Mouse (Mus musculus) liver, embryonic 12.5 days (tissue): ENCODE results near the gene Akap8. TPM values are rescaled to one million over a fixed set of nuclear protein-coding genes. Genes with fewer than 3 reads are reported as not detected.
A peak's percentile ranks its signal among the peaks of the same experiment; 100 is the strongest.

Experiments
- ATAC-seq: fragments of 200-750 bp; cut with Nextera tagmentation; 2 replicates; pipeline ENCODE4 v1.8.0; 2017; ENCODE audit warnings: moderate number of reproducible peaks, mild to moderate bottlenecking, moderate library complexity
- H3K27ac ChIP-seq: fragments of 300-500 bp; sonication (generic); 2 replicates; pipeline ENCODE4 v1.5.1; 2016; ENCODE audit warnings: mild to moderate bottlenecking
- H3K27me3 ChIP-seq: fragments of 300-500 bp; sonication (generic); replicated peaks from 2 replicates; pipeline ENCODE4 v1.6.1; 2016; ENCODE audit warnings: mild to moderate bottlenecking, moderate library complexity
- H3K36me3 ChIP-seq: fragments of 300-500 bp; sonication (generic); 2 replicates; pipeline ENCODE4 v1.6.1; 2016; ENCODE audit warnings: mild to moderate bottlenecking, moderate library complexity
- H3K4me1 ChIP-seq: fragments of 300-500 bp; sonication (generic); 2 replicates; pipeline ENCODE4 v1.6.1; 2016
- H3K4me2 ChIP-seq: fragments of 300-500 bp; sonication (generic); 2 replicates; pipeline ENCODE4 v1.6.1; 2016; ENCODE audit warnings: mild to moderate bottlenecking, moderate library complexity
- H3K4me3 ChIP-seq: fragments of 300-500 bp; sonication (generic); 2 replicates; pipeline ENCODE4 v1.5.1; 2016; ENCODE audit warnings: mild to moderate bottlenecking, moderate library complexity
- H3K9ac ChIP-seq: fragments of 300-500 bp; sonication (generic); 2 replicates; pipeline ENCODE4 v1.6.1; 2016; ENCODE audit warnings: mild to moderate bottlenecking, moderate library complexity
- H3K9me3 ChIP-seq: fragments of 300-500 bp; sonication (generic); replicated peaks from 2 replicates; pipeline ENCODE4 v1.6.1; 2016; ENCODE audit warnings: mild to moderate bottlenecking, moderate library complexity
- WGBS: fragments of 180-500 bp; shearing (Covaris S2); methylation state at CpG from one replicate; pipeline ENCODE4 v1.1.7; 2016; ENCODE audit not compliant: insufficient replicate concordance; 5-methylcytosine and 5-hydroxymethylcytosine counted together
- polyA plus RNA-seq: library from polyadenylated mRNA; unstranded; fragments of >200 nt; fragmentation: Nextera tagmentation; extraction: Ambion mirVana; gene quantifications from 2 replicates; pipeline ENCODE4 v1.2.1, GENCODE M21; 2016

Gene Akap8
- polyA plus RNA-seq, 1 experiment from 2014 or later: 73.5 TPM

DNA sequence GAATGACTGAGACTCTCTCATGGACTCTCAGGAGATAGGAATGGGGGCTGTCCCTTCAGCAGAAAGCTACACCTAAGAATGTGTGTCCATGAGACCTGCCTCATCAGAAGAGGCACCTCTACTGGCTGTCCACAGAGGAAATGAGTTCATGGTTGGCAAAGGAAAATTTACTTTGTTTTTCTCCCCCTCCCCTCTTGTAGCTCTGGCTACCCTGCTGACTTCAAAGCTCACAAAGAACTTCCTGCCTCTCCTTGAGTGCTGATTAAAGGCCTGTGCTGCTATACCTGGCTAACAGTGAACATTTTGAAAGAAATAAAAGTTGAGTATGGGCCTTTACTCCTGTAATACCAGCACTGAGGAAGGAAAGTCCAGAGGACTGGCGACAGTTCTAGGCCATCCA is 20.1 kb upstream of the Akap8 start:
- Histone ChIP-seq H3K4me2 (no peak overlapping the region), H3K4me3 (no peak overlapping the region), H3K4me1 (peaks cover 13% of the 10 kb centered on the region; the same call in 1 of the 2 replicates), H3K36me3 (peaks cover 75% of the 10 kb centered on the region), H3K9ac (no peak overlapping the region), H3K9me3 (no peaks in the 10 kb centered on the region), H3K27ac (no peak overlapping the region), H3K27me3 (no peaks in the 10 kb centered on the region)
- WGBS: 92% methylated on average over 1 of the region's 1 CpGs
- ATAC-seq: no peak

DNA sequence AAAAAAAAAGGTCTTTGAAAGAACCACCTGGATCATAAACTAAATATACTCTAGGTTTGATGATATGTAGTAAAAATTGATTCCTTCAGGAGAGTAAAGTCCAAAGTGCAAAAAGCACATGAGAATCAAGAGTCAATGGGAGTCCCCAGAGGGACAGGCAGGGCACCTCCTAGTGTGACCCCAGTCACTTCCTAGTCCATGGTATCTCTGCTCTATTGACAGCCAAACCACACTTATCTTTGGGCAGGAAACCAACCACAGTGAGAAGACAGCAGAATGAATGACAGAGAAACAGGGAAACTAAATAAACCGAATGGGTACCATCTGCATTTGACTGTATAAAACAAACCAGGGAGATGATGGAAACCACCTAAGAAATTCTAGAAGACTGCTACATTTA is 19.1 kb upstream of the Akap8 start:
- peaks cover 84% of the 10 kb centered on the region for H3K36me3 ChIP-seq
- 24% methylated on average over 1 of the region's 1 CpGs for WGBS
- H3K4me3 ChIP-seq: no peak overlapping the region

DNA sequence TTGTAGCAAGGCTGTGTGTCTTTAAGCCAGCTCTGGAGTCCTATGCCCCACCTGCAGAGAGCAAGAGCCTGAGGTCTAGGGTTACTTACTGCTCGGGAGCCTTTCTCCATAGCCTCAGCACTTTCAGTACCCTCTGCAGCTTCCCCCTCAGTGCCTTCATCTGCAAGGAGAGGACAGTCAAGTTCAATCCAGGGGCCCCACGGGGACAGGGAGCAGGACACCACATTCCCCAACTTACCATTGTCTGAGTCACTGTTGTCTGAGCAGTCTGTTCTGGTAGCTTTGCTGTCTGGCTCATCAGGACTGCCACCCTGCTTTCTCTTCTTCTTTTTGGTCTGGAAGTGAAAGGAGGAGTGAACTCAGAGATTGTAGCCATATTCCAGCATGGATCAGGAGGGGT is 14.8 kb upstream of the Akap8 start:
- Histone ChIP-seq H3K9me3 (no peaks in the 10 kb centered on the region), H3K4me3 (no peak overlapping the region), H3K4me2 (no peak overlapping the region), H3K4me1 (peaks cover 11% of the 10 kb centered on the region; the same call in 1 of the 2 replicates), H3K9ac (no peak overlapping the region), H3K27me3 (no peaks in the 10 kb centered on the region), H3K27ac (no peak overlapping the region), H3K36me3 (peaks cover 88% of the 10 kb centered on the region)
- 69% methylated on average over 2 of the region's 2 CpGs for WGBS
- ATAC-seq: no peak

More for the DNA sequence above, 19.1 kb upstream of the Akap8 start:
- Histone ChIP-seq H3K4me2 (no peak overlapping the region), H3K27ac (no peak overlapping the region), H3K4me1 (peaks cover 13% of the 10 kb centered on the region; the same call in 1 of the 2 replicates), H3K9me3 (no peaks in the 10 kb centered on the region), H3K9ac (no peak overlapping the region), H3K27me3 (no peaks in the 10 kb centered on the region)
- no peak for ATAC-seq

DNA sequence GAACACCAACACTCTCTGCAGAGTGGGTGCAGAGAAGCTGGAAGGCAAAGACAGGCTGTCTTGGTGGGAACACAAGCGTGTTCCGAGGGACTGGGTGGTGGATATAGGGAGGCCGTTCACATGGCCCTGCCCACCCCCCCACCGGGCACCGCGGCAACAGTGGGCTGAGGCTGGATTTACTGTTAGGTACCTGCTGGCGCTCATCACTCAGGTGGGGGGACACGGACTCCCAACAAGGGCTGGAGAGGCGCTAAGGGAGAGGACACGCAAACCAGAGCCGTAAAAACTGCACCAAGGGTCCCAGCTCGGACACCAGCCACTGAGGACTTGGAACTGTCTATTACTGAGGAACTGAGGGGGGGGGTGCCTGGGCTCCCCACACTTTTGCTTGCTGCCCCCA is 13.9 kb upstream of the Akap8 start:
- Histone ChIP-seq H3K4me1 (0 out of 2 replicates have a peak, but pooled peaks cover 2% of the 10 kb centered on the region), H3K4me3 (no peak overlapping the region), H3K4me2 (no peak overlapping the region), H3K27me3 (no peaks in the 10 kb centered on the region), H3K9me3 (no peaks in the 10 kb centered on the region), H3K27ac (no peak overlapping the region), H3K9ac (no peak overlapping the region), H3K36me3 (peaks cover 96% of the 10 kb centered on the region)
- 88% methylated on average over 12 of the region's 12 CpGs for WGBS
- ATAC-seq: no peak

DNA sequence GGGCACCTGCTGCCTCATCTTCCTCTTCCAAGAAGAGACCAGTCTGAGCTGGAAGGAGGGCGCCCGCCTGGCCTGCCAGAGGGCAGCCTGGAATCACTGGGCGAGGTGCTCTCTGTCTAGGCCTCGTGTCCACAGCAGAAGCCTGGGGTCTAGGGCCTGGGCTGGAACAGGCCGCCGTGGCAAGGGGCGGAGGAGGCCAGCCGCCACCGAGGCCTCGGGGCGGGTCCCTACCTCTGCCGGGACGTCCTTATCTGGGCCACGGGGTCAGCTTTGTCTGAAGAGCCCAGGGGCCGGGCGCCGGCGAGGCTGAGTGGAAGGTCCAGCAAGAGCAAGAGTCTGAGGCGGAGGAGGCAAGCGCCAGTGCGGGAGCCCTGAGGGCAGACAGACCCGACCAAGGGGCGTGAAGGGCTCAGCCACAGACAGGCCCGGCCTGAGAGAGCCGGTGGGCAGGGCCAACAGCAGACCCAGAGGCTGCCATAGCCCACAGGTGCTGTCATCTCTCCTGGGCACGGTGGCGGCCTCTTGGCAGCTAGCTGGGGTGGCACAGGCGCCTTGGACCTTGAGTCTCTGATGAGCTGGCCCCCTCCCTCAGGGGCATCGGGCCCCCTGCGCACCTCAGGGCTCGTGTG is 12.8 kb upstream of the Akap8 start:
- 74% methylated on average over 31 of the region's 31 CpGs for WGBS
- ATAC-seq: peak; percentile 46
- H3K9me3 ChIP-seq: no peaks in the 10 kb centered on the region
- no peak overlapping the region for H3K27ac ChIP-seq
- peaks cover 95% of the 10 kb centered on the region for H3K36me3 ChIP-seq
- H3K9ac ChIP-seq: no peak overlapping the region
- H3K4me1 ChIP-seq: 0 out of 2 replicates have a peak, but pooled peaks cover 2% of the 10 kb centered on the region
- no peaks in the 10 kb centered on the region for H3K27me3 ChIP-seq
- no peak overlapping the region for H3K4me3 ChIP-seq
- H3K4me2 ChIP-seq: no peak overlapping the region

DNA sequence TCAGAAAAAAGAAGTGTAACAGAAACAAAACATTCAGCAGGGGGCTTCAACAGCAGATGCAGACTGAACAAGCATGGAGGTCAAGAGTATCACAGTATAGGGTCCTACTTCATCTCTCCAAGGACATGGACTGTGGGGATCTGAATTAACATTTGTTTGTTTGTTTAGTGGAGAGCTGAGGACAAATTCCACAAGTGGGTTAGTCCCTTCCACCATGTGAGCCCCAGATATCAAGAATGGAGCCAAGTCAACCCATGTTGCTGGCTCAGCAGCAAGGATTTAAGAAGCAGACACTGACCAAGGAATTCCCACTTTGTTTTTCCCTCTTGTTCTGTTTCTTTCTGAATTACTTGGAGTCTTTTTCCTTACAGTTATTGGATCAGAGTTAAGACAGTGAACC is 6.5 kb upstream of the Akap8 start:
- Histone ChIP-seq H3K4me2 (no peak overlapping the region), H3K4me1 (peaks cover 8% of the 10 kb centered on the region), H3K36me3 (peaks cover 83% of the 10 kb centered on the region), H3K27ac (no peak overlapping the region), H3K4me3 (no peak overlapping the region), H3K9me3 (no peaks in the 10 kb centered on the region), H3K27me3 (no peaks in the 10 kb centered on the region), H3K9ac (no peak overlapping the region)
- no peak for ATAC-seq

DNA sequence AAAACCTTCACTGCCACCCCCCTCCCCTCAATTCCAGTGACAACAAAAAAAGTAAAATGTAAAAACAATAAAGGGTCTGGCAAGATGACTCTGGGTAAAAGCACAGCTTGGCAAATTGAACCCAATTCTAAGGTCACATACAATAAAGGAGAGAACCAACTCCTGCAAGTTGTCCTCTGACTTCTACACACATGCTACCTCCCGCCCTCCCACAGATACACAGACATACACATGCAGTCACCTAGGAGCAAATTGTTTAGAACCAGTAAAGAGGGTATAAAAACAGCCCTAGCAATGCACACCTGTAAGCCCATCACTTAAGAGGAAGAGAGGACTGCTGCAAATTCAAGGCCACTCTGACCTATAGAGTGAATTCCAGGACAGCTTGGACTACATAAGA is 1.8 kb upstream of the Akap8 start:
- WGBS: 91% methylated on average over 1 of the region's 1 CpGs
- no peaks in the 10 kb centered on the region for H3K9me3 ChIP-seq
- no peaks in the 10 kb centered on the region for H3K27me3 ChIP-seq
- H3K9ac ChIP-seq: no peak overlapping the region
- peaks cover 57% of the 10 kb centered on the region for H3K36me3 ChIP-seq
- no peak overlapping the region for H3K4me3 ChIP-seq
- ATAC-seq: no peak
- peak overlapping the region; percentile 97 for H3K4me2 ChIP-seq
- H3K4me1 ChIP-seq: peaks cover 37% of the 10 kb centered on the region
- no peak overlapping the region for H3K27ac ChIP-seq

DNA sequence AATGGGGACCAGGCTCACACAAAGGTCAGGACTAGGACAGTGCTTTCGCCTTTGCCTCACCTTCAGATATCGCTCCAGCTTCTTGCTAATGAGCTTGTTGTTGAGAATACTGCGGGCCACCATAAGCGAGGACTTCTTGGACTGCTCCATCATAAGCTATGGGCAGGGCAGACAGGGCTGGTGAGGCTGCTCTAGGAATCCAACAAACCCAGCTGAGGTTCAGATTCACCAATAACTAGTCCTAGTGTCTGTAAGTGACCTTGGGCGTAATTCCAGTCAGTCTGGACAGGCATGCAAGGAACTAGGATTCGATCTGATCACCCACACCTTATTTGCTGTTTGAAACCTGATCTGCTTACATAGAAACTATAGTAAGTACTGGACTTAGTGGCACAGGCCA is 798 bp upstream of the Akap8 start:
- H3K4me2 ChIP-seq: peak overlapping the region; percentile 97
- ATAC-seq: peak; percentile 1; the same call in 1 of the 2 replicates
- H3K27me3 ChIP-seq: no peaks in the 10 kb centered on the region
- peaks cover 37% of the 10 kb centered on the region for H3K4me1 ChIP-seq
- 24% methylated on average over 6 of the region's 6 CpGs for WGBS
- peak overlapping the region; percentile 94 for H3K27ac ChIP-seq
- peak overlapping the region; percentile 82 for H3K9ac ChIP-seq
- H3K9me3 ChIP-seq: no peaks in the 10 kb centered on the region
- H3K36me3 ChIP-seq: peaks cover 57% of the 10 kb centered on the region
- H3K4me3 ChIP-seq: peak overlapping the region; percentile 97

DNA sequence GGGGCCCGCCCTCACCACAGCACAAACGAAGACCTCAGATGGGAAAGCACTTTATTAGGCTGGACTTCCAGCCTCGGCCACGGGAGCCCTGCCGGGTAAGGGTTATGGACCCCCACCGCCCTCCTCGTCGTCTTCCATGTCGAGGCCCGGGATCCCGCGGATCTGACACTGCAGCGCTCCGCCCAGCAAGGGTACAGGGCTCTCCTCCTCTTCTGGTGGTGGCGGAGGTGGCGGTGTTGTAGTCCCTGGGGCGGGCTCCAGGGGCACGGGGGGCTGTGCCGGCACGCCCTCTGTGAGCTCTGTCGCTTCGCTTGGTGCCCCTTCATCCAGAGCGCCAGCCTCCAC is 324 bp upstream of the Akap8 start:
- Histone ChIP-seq H3K4me3 (peak overlapping the region; percentile 97), H3K4me2 (peak overlapping the region; percentile 97), H3K27ac (peak overlapping the region; percentile 94), H3K9ac (peak overlapping the region; percentile 82), H3K36me3 (peaks cover 57% of the 10 kb centered on the region), H3K9me3 (no peaks in the 10 kb centered on the region), H3K27me3 (no peaks in the 10 kb centered on the region), H3K4me1 (peaks cover 37% of the 10 kb centered on the region)
- ATAC-seq: peak; percentile 79
- under 1% methylated on average over 23 of the region's 23 CpGs for WGBS

DNA sequence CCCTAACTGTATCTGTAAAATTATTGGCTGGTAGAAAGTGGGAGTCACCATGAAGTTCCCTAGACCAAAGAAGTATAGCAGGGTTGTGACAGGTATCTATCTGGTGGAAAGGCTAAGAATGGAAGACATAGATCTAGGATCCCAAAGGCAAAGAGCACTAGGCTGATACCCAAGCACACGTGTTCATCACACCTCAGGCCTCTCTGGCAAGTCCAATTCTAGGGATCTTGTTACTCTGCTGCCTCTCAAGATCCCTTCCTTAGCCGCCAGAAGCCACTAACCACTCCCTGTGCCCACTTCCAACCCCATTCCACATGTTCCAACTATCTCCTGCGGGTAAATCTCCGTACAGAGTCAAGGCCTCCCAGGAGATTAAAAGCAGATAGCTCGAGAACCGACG is 1.1 kb downstream of the Akap8 start:
- Histone ChIP-seq H3K9me3 (no peaks in the 10 kb centered on the region), H3K4me3 (peak overlapping the region; percentile 97), H3K4me2 (peak overlapping the region; percentile 97), H3K36me3 (peaks cover 58% of the 10 kb centered on the region), H3K4me1 (peaks cover 37% of the 10 kb centered on the region), H3K27me3 (no peaks in the 10 kb centered on the region), H3K27ac (peak overlapping the region; percentile 94), H3K9ac (peak overlapping the region; percentile 89)
- ATAC-seq: no peak
- 0% methylated on average over 7 of the region's 7 CpGs for WGBS

DNA sequence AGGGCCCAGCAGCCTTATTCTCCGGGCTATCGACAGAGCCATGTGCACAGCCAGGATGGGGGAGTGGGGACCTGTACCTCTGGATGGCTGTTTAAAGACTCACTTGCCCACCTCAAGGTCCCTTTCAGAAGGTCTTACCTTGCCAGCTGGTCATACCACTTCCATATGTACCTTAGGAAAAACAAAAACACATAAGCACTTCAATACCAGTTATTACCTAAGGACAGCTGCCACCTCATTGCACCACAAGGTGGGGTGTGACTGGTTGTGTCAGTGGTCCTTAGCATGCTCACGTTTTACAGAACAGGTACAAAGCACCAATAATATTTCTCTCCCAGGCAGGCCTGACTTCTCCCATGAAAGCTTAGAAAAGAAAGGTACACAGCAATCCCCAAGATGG is 3.3 kb downstream of the Akap8 start:
- no peaks in the 10 kb centered on the region for H3K9me3 ChIP-seq
- H3K9ac ChIP-seq: no peak overlapping the region
- 83% methylated on average over 3 of the region's 3 CpGs for WGBS
- H3K27me3 ChIP-seq: no peaks in the 10 kb centered on the region
- no peak for ATAC-seq
- H3K27ac ChIP-seq: no peak overlapping the region
- H3K4me3 ChIP-seq: no peak overlapping the region
- no peak overlapping the region for H3K4me2 ChIP-seq
- H3K4me1 ChIP-seq: peaks cover 38% of the 10 kb centered on the region
- peaks cover 63% of the 10 kb centered on the region for H3K36me3 ChIP-seq

DNA sequence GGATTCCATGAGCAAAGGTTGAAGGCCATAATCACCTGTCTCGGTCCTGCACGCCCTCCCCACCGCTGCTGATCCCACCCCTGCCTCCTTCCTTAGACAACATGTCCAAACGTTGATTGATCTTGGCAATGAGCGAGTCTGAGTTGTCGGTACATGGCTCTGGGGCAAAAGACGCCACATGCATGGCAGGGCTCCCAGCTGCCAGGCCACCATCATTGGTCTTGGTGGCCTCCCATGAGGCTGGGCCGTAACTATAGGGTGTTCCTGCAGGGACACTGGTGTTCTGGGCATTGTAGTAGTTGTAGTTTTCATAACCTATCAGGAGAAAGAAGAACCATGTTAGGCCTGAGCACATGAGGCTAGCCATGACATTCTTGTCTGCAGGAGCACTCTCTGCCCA is 4.0 kb downstream of the Akap8 start:
- no peaks in the 10 kb centered on the region for H3K27me3 ChIP-seq
- H3K4me1 ChIP-seq: peaks cover 32% of the 10 kb centered on the region
- no peak overlapping the region for H3K4me2 ChIP-seq
- H3K9me3 ChIP-seq: no peaks in the 10 kb centered on the region
- H3K9ac ChIP-seq: no peak overlapping the region
- H3K27ac ChIP-seq: no peak overlapping the region
- 89% methylated on average over 8 of the region's 8 CpGs for WGBS
- no peak overlapping the region for H3K4me3 ChIP-seq
- peaks cover 70% of the 10 kb centered on the region for H3K36me3 ChIP-seq
- no peak for ATAC-seq

DNA sequence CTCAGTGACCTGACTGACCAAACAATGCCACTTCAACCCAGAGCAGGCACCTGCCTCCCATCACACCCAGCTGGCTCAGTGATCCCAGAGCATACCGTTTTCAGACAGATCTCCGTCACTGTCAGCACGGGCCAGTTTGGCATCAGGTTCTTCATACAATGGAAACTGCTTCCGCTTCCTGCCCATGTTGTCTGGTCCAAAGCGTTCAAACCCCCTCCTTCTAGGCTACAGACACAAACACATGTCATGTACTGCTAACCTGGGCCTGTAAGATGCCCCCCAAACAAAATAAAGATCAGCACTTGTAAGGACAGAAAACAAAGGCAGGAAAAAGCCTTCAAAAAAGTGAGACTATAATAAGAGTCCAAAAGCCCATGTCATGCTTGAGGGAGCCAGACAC is 5.5 kb downstream of the Akap8 start:
- H3K4me3 ChIP-seq: no peak overlapping the region
- no peaks in the 10 kb centered on the region for H3K9me3 ChIP-seq
- no peak overlapping the region for H3K4me2 ChIP-seq
- ATAC-seq: no peak
- peaks cover 85% of the 10 kb centered on the region for H3K36me3 ChIP-seq
- H3K27ac ChIP-seq: no peak overlapping the region
- H3K27me3 ChIP-seq: no peaks in the 10 kb centered on the region
- H3K4me1 ChIP-seq: peaks cover 26% of the 10 kb centered on the region
- WGBS: 92% methylated on average over 5 of the region's 5 CpGs
- H3K9ac ChIP-seq: no peak overlapping the region
